Mouse (Mus musculus) hindlimb bud, embryonic 11.5 days (tissue): ENCODE results near the gene Cmip.

ENCODE experiments used
- DNase-seq: peaks from one replicate; pipeline ENCODE4 v3.0.0-alpha.2; 2012; ENCODE audit warnings: low read depth, low spot score; ENCODE audit errors: extremely low spot score

The Cmip gene

DNA sequence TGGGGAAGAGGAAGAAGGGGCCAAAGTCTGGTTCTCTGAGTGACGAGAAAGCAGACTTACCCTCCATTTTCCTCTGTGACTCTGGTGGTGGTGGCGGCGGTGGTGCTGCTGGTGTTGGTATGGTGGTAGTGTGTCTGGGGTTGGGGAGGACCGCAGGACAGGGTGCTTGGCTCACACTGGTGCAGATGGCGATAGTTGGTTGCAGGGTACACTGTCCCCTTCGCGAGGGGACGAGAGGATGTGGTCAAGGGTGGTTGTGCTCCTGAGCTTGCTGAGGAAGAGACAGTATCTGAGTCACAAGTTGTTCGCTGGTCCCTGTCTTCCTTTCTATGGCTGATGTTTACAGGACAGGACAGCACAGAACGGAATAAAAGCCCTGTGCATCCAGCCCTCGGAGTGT lies 88.5 kb downstream of the Cmip start:
- DNase-seq: no peak

DNA sequence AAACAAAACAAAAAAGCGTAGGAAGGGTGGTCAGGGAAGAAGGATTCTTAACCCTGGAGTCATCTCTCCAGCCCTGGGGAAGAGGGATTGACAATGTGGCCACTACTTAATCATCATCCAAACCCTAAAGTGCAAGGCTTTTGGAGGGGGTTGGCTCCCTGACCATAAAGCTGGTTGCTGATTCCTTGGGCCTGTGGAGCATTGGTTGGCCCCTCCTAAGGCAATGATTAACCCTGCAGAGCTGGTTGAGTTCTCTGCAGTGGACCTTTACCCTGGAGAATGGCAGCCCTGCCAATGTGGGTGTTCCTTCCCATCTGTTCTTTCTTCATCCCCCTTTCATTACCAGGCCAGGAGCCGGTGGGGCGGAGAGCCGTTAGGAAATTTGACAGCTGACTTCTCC lies 90.7 kb downstream of the Cmip start:
- DNase-seq: no peak

DNA sequence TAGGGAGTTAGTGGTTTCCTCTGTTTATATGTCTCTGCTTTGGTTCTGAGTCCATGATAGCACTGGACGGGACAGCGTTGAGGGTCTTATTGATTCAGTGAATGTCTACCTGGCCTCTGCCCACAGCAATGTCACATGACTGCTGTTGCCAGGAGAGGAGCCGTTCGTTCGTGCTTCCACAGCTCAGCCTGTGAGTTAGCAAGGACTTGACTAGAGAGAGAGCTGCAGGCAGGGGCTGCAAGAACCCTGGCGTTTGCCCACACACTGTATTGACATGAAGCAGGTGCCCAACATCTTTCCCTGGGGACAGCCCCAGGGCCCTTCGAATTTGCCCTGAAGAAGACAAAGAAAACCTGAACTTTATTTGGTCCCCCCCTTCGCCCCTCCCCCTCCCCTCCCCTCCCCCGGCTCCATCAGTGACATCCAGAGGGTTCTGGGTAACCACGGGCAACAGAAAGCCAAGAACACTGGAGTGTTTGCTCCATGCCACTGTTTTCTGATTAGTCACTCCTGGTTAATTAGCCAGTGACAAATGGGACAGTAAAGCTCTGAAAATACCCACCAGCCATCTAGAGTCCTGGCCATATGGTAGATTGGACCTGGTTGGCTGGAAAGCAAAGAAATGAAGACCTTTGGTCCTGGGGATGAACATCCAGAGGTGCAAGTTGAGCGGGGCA lies 92.0 kb downstream of the Cmip start:
- DNase-seq: no peak

DNA sequence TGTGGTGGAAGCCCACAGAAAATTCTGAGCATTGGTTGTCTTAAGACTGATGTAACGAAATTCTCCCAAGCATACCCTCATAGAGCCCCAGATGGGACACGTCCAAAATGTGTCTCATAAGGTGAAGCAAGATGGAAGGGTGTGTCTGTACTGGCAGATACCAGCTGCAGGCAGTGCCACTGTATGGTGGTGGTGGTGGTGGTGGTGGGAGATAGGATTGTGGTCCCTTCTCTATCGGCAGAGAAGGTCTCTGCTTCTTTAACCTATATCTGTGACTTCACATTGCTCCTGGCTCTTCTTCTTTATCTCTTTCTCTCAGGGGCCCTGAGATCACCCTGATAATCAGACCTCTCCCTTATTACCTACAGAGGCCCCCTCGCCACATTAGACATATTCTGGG lies 92.7 kb downstream of the Cmip start:
- no peak for DNase-seq

DNA sequence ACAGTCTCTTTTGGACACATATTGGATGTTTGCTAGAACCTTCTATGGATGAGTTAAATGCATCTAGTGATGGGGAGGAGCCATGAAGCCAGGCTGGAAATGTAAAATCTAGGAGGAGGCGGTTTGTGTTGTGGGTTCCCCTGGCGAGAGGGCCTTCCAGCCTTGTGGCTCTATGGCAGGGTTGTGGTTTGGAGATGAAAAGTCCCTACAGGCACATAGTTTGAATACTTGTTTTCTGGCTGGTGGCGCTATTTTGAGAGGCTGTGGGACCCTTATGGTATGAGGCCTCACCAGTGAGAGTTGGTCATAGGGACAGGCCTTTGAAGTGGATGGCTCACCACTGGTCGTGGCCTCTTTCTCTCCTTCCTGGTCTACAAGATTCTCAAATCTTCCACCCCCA lies 95.2 kb downstream of the Cmip start:
- no peak for DNase-seq

DNA sequence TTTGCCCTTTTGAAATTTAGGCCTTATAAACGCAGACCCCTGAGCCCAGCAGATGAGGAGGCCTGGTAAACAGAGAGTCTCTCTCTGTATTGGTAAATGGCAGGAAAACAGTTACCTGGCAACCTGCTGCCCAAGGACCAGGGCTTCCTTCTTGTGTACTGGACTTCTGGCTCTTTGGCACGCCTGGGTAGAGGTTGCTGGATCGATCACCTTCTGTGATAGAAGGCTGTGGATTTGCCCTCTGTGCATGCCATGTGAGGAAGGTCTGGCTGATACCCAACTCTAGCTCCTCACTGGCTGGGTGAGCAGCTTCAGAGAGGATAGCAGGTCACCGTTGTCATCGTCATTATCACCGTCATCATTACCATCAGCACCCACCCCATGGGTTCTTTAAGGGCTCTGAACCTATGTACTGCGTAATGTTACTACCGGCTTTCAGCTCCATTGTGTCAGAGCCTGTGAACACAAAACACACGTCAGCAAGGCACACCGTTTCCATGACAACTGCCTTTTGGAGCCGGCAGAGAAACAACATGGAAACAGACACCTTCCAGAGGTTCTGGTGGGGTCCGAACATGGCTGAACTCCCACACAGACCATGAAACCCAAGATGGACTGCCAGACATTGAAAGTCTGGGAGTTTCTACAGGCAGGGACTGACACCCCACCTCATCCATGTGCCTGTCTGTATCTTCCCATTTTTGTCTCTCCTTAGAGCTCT lies 98.4 kb downstream of the Cmip start:
- no peak for DNase-seq

DNA sequence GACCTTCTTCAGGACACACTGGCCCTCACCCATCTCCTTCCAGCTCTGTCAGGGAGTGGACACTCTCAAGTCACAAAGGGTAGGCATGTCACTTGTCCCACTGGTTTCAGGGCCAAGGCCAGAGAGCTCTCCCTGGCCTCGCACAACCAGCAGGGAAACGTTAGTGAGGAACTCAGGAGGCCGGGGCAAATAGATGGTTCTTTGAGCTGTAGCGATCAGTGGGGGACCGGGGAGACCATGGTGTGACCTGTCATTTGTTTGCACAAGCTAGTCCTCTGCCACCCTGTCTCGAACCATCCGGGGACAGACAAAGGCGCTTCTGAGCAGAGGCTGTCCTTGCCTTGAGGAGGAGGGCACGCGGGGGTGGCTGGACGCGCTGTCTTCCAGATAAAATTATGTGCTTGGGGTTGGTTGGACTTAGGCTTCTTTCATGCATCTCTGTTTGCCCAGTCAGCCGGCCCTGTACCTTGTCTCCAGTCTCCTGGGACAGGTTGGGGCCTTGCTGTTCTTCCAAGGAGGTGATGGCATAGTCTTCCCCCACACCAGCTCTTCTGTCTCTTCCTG lies 99.3 kb downstream of the Cmip start:
- DNase-seq: no peak

DNA sequence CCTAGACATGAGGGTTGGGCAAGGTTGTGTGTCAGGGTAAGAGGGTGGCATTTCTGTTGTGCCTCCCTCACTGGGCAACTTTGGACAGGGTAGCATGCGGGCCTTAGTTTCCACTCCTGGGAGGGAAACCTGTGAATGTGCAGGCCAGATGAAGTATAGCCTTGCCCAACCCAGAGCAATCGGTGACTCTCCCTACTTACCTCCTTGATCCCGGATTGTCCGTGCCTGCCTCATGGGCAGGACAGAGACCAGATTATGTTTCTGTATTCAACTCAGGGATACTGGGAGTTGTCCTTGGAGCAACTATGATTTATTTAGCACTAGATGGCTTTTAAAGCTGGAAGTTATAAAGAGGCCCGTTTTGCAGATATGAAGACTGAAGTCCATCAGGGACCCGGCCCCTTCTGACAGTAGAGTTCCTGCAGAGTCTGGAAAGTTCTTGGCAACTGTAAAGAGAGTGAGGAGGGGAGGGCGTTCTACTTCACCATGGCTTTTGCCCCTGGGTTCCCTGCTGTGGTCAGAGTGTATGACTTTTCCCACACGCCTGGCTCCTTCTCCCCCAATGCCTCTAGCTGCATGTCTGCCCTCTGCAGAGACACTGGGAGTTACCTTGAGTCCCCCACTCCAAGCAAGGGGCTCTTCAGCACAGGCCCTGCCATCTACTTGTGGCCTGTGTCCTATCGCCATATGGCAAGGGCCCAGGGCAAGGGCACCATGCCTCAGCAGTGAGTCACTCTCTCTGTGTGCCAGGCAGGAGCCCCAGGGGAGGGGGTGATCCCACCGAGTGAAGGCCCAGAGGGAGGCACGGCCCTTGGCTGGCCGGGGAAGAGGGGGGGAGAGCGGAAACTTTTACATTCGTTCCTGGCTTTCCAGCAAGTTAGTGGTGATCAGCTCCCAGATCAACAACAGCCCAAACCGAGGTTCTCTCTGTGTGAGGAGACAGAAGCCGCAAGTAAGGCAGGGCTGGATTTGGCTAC lies 100.9 kb downstream of the Cmip start:
- DNase-seq: no peak

DNA sequence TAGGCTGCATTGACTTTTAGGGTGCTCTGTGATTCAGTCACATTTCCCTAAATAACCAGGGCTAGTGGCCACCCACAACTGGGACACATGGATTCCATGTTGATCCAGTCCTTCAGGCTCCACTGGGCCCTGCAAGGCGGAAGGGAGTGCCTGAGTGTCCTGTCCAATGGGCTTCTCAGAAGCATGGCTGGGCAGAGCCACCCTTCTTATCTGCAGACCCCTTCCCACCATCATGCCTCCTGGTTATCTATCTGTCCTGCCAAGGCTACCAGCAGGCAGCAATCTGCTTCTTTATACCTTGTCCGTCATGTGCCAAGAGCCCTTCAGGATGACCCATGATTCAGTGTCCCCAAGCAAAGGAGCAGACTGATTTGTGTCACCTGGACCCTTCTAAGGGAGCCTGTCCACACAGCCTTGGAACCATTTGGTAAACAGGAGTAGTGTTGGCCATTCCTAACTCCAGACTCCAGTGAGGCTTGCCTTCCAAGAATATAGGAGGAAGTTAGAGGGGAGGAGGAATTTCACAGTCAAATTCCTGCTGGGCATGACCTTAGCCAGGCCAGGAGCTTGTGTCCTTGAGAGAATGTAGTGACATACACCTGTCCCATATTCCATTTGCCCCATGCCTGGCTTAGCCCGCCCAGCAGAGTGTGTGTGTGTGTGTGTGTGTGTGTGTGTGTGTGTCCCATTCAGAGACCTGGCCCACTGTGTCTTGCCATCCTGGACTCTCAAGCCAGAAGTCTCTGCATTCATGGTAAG lies 103.5 kb downstream of the Cmip start:
- no peak for DNase-seq

DNA sequence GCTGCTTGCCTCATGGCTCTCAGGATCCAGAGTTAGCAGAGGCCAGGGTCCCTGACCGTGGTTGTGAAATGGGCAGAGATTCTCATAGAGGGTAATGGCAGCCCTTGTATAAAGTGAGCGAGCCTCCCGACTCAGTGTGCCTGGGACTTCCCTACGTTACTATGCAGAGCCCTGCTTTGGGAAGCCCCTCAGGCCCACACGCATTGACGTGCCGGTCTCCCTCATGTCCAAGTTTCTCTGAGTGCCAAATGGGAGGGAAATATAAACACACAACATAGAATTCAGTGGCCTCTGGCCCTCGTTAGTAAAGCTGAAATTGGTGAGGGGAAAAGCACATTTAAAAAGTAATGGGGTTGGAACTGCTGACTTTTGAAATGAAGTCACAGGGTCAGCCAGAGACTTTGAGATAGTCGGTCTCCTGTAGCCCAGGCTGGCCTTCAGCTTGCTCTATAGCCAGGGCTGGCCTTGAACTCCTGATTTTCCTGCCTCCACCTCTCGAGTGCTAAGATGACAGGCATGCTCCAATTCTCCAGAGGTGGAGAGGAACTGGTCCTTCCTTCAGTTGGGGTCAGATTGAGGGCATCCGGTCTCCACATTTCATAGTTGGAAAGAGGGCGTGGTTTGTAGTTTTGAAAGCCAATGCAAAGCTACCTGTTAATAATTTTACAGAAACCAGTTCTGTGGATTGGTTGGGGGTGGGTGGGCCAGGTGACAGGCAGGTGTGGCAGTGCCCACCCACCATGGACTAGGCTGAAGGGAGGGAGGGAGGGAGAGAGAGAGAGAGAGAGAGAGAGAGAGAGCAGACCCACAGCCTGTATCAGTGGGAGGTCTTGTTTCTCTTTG lies 105.0 kb downstream of the Cmip start:
- no peak for DNase-seq

DNA sequence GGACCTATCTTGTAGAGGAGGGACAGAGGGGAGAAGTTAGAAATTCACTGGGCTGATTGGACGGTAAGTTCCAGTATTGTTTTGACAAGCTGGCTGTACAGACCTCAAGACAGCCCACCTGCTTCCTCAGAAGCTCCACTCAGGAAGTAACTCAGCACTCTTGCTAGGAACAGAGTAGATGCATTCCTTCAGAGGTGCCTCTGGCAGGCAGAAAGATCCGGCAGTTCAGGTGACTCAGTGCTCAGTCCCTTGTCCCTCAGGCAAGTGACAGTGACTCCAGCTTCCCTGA lies 105.5 kb downstream of the Cmip start:
- no peak for DNase-seq

DNA sequence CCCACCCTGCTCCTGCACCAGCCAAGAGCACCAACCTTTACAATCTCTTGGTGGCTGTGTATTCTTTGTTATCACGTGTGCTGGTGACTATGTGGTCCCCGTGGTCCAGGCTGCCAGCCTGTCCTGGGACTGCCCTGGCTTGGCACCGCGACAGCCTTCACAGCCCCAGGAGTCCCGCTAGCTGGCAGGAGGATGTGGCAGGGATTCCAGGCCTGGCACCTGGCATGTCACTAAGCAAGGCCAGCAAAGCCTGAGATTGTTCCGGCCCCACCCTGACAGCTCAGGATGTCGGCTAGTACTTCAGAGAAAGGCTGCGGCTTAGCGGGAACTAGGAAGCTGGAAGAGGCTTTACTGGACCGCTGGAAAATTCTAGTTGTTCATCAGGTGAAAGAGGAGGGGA lies 106.4 kb downstream of the Cmip start:
- DNase-seq: no peak

DNA sequence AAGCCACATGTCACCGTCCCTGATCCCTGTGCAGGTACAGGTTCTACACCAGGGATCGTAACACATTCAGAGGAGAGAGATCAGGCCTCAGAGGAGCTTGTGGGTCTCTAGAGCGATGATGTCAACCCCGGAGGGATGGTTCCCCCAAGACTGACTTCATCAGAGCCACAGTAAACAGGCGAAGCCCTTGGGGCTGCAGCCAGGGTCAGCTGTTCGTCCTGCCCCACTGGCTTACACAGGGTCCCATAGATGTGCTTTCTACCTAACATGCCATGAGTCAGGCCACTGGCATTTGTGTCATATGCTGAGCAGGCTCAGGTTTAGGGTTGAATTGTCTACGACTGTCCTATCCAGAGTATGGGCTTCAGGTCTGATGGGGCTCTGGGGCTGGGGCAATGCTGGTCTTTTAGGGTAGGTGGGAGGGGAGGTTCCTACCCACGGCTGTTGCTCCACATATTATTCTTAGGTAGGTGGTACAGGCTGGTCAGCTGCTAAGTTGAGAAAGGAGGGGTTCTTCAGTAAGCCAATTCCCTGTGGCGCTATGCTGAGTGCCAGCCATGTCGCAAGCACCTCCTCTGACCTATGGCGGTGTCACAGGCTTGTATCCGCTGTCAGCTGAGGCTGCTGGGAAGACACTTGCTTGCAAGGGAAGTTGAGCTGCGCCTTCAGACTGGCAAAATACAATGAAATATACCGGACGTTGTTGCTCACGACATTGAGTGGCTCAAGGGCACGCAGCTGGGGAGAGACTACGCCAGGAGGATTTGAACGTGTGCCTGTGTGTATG lies 107.7 kb downstream of the Cmip start:
- DNase-seq: no peak

DNA sequence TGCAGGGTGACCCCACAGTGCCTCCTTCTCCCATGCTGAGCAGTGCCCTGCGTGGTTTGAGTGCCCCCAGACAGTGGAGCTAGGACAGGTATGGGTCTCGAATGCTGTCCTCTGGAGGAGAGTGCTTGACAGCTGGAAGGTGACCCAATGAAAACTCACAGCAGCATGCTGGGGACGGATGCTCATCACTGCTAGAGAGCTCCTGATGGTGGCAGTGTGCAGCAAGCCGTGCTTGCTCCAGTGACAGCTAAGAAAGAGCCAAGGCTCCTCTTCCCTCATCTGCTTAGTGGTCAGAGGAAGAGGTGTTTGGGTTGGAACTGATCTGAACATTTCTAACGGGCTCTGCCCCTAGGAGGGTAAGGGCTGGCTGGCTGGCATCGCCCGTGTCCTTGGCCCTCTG lies 109.6 kb downstream of the Cmip start:
- no peak for DNase-seq

DNA sequence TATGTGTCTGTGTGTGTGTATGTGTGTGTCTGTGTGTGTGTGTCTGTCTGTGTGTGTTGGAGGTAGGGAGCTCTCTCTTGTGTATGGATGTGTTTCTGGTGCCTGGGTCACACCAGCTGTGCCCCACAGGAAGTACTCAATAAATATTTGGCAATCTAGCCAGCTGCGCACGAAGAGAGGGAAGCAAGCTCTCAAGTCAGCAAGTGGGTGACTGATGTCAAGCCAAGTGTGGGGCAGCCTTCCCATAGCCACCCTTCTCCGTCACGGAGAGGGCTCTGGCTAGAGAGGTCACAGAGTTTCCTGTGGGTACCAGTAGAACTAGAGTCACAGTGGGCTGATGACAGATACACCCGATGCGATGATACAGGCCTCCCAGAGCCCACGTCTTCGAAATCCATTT lies 110.6 kb downstream of the Cmip start:
- no peak for DNase-seq

DNA sequence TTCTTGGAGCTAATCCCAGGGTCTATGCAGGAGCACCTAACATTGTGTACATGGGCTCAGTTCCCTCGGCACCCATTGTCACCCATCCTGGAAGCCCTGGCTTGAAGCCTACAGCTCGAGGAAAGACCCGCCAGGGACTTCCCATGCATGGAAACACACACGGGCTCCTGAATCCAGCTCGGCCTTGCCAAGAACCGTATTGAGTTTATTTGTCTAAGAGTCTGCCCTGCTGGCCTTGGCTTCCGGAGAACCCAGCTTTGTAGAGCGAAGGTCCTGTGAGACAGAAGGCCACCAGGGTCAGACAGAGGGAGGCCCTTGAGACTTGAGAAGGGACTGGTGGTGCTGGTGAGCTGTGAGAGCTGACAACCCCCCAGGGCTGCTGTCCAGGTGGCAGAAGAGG lies 111.9 kb downstream of the Cmip start:
- no peak for DNase-seq

DNA sequence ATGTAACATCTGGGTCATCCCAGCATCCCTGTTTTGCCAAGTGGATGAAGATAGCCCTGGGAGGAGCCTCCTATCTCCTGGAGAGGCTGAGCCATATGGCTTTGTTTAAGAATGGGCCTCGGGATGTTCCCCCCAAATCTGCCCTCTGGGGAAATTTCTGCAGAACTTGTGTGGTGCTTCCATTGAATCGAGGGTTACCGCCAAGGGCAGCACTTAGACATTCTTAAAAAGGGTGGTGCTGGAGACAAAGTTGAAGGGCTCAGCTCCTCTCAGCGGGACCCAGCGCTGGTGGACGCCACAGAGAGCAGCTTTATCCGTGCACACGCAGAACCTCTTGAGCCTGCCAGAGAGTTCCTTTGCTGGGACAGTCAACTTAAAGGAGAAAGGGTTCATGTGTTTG lies 113.1 kb downstream of the Cmip start:
- no peak for DNase-seq

DNA sequence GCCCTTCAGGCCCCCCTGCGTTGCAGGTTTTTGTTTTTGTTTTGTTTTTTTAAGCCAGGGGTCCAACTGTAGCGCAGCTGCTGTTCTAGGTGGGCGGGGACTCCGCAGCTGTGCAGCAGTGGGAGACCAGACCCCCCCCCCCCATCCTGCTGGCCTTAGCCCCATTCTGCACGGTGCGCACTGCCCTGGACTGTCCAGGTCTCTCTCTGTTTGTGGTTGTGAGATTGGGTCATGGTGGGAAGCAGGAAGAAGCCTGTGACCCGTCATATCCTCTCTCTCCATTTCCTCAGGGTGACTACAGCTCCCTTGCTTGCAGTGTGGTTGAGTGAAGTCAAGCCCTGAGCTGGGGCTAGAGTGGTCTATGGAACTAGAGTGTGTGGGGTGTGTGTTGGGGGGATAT lies 114.3 kb downstream of the Cmip start:
- no peak for DNase-seq

DNA sequence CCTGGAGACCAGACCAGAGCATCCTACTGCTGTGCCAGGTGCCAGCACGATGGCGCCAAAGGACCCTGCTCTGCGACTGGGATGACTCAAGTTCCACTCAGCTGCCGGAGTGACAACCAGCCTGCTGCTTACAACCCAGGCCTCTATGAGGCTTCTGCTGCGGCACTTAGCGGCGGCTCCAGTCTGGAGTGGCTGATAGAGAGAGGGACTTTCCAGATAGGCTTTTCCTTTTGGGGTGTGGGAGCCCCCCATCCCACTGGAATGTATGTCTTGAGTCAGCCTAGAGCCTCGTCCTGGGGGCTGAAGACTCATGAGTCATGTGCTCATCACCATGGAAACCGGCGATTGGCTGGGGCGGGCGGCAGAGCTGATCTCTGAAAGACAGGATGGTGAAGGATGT lies 115.2 kb downstream of the Cmip start:
- DNase-seq: no peak
